Mouse (Mus musculus): ENCODE measurements around the gene Rassf3.

Gene Rassf3

DNA sequence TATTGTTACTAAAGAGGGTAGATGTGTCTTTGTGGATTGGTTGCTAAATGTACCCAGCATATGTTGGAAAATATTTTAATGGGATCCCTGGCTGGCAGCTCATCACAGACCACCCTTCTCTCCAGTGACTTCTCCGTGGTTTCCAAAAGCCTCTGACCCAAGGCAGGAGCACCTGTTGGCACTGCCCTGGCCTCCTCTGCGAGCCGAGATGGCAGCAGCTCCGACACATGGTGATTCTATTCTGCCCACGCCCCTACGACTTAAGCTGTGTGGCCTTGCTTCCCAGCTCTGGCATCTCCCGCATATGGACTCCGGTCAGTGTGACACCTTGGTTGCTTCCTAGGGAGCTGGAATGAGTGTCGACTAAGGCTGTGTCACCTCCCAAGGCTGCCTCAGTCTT is 73.0 kb downstream of the Rassf3 start:
- DNase-seq (ENCODE audit: low spot score in 2 of 2) = no peak

DNA sequence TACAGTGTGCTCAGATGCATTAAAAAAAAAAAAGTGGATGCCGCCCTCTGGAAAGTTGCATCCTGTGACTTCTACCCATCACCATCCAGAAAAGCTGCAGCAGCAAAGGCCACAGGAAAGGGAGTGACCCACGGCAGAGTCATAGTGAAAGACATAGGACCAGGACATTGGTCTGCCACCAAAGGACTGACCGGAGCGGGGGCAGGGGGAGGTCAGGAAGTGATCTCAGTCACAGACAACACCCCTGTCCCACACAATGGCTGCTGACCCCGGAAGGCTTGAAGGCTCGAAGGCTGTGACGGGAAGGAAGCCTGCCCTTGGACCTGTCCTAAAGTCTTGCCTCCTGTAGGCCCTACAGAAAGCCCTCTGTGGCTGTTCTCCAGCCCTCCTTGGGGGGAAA is 75.1 kb downstream of the Rassf3 start:
- DNase-seq (ENCODE audit: low spot score in 2 of 2) = no peak

DNA sequence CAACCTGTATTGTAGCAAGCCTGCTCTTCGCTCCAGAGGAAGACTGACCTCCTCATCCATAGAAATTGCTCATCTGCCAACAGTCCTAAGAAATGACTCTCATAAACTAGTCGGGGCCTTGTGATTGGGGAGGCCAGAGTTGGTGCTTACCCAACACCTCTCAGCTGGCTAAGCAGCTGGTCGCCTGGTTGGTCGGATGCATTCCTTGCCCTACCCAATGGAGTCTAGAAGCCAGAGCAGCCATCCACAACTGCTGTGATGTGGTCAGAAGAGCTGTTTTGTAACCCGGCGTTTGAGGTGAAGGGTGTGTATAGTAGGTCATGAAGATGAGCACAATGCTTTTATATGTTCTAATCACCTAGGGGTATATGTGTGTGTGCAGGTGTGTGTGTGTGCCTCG is 77.5 kb downstream of the Rassf3 start:
- no peak for DNase-seq (ENCODE audit: low spot score in 2 of 2)

DNA sequence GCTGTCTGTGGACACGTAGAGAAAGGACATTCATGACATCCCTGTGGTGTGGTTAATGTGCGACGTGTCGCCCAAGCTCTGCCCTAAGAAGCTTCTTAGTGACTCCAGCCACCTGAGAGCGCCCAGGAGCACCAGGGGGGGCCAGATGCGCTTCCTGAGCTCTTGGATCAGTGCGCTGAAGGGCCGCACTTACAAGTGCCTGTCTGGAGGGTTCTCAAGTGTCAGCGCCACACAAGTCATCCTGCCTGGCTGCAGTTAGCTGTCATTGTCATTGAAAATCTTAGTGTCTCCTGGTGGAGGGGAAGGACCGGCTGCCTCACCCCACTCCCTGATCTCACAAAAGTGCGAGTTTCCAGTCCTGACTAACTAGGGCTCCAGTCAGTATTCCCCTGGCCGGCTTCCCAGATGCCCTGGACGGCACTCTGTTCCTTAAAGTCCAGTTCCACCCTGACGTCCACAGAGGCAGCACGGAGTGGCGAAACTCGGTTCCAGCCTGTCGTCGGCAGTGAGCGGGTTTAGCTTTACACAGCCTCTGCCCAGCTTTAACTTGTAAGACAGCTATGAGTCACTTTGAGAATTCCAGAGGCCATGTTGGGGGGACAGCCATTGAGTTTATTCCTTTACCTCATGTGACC is 80.5 kb downstream of the Rassf3 start:
- DNase-seq (ENCODE audit: low spot score in 2 of 2) = no peak

DNA sequence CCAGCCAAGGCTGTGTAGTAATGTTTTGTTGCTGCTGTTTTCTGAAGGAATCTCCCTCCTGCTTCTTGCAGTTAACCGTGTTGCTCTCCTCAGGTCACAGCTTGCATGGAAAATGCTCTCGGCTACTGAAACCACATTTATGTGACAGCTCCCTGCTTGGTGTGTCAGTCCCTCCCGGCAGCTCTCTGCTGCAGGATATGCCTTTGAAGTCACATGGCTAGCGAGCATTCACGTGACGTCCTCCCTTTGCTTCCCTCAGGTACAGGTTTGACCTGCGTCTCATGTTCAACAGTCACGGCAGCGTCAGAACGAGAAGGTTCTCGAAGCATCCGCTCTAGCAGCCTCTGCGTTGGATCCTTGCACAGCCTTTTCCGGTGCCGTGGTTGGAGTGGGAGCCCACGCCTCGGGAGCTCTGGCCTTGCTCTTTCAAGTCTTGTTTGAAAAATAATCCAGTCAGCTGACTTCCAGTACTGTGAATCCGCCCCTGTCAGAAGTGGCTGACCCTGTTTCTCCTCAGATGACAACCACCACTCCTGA is 81.3 kb downstream of the Rassf3 start:
- no peak for DNase-seq (ENCODE audit: low spot score in 2 of 2)

DNA sequence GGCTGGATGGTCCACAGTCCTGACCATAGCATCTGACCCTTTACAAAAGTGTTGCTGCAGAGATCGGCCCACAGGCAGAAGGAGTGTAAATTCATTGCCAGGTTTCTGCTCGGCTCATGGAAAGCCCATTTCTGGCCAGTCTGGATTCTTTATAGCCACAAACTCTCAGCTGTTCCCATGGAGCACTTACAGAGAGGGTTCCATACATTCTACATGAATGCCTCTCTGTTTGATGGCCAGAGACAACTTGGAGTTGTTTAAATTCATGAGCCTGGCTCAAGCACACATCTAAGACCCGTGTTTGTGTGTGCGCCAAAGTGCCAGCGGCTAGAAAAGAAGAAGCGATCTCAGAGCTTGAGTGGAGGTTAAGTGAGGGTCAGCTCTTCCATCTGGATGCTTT is 81.9 kb downstream of the Rassf3 start:
- no peak for DNase-seq (ENCODE audit: low spot score in 2 of 2)

DNA sequence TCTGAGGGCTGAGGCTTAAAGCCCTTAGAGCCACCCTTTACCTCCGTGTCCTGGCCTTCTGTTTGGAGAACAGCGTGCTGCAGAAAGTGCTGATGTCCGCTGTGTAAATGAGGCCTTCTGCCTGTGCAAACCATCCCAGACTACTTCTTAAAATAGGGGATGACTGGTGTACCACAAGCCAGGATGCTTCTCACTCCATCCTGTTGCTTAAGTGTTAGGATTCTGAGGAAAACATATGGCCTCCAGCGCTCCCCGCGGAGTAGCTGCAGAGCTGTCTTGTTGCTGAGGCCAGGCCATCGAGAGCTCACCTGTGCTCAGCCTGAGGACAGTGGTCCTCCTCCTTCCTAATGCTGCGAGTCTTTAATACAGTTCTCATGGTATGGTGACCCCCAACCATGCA is 84.2 kb downstream of the Rassf3 start:
- DNase-seq (ENCODE audit: low spot score in 2 of 2) = no peak

DNA sequence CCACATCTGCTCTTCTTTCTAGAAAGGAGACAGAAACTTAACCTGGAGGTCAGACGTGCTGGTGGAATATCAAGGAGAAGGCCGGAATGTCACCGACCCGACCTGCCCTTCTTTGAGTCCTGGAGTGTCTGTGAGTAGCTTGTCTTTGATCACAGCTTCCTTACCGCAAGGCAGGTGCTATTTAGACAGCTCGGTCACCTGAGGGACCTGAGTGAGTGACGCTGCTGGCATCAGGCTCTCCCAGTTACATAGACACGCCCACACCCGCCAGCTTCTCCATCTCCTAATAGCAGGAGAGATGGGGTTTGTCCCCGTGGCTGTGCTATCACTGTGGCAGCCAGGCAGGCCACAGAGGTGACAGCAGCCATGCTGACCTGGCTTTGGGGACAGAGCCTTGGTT is 85.5 kb downstream of the Rassf3 start:
- DNase-seq (ENCODE audit: low spot score in 2 of 2) = no peak

DNA sequence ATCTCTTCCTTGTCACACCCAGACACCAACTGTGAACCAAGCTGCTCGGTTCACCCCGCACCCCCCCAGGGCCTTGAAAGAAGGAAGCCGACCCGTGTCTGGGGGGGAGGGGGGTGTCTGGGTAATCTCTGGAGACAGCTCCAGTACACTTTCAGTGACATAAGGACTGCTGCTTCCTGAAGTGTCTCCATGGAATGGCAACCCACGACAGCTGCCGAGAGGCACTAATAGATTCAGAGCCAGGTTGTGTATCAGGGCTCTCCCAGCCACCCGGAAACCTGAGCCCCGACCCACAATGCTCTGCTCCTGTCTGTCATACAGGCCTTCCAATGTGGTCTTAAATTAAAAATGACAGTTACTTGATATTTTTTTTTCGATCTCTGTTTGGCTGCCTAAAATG is 89.8 kb downstream of the Rassf3 start:
- no peak for DNase-seq (ENCODE audit: low spot score in 2 of 2)

DNA sequence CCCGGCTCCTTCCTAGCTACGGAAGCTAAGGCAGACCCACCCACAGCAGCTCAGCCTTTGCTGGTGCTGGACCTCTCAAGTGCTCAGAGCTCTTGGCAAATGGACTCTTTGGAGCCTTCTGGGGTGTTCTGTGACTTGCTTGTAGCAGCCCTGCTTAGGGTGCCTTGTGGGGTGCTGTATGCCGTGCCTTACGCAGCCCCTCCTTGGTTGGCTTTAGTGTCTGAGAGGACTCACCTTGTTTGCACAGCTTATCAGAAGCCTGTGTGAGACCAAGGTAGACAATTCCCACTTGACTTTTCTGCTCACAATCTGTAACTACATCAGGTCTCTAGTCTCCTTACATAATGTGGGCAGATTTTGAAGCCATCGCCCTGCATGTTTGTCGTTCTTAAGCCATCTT is 90.5 kb downstream of the Rassf3 start:
- no peak for DNase-seq (ENCODE audit: low spot score in 2 of 2)

DNA sequence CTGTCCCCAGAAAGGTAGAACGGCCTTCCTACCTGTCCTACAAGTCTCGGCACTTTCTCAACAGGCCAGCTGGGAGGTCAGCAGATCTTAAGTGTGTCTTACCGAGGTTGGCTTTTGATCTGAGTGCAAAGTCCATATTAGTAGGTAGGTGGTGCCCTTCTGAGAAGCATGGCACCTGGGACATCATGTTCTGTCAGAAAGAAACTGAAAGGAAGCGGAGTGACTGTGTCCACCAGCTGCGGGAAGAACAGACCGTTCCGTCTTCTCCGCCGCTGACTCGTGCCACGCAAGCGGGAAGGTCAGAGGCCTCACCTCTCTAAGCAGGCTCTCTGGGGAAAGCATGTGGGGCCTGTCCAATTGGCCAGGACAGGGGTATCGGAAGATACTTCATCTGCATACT is 91.4 kb downstream of the Rassf3 start:
- DNase-seq (ENCODE audit: low spot score in 2 of 2) = no peak

DNA sequence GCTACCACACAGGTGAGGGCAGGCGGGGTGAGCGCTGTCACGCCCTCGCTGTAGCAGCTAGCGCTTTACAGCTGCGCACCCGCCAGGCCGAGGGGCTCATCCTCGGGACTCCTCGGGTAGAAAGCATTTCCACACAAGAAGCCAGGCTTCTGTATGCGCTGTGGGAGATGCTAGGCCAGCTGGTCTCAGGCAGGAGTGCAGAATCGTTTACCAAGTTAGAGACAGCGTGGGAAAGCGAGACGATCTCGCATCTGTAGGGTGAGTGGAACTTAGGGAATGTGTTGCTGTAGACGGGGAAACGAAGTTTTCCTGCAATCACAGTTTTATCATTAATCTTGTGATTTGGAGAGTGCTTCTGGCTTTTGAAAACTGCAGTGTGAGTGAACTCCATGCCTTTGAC is 94.9 kb downstream of the Rassf3 start:
- DNase-seq (ENCODE audit: low spot score in 2 of 2) = no peak

DNA sequence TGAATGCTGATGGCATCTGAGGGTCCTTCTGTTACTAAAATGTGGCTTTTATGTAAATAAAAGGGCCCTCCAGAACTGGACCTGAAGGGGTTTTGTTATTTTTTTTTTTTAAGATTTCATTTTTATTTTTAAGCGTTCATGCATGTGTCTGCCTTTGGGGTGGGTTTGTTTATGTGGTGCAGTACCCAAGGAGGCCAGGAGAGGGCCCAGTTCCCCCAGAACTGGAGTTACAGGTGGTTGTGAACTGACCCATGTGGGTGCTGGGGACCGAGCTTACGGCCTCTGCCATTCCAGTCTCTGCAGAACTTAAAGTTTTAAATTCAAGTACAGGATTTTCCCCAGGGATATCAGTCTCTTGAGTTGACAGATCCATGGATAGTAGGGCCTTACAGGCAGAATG is 96.8 kb downstream of the Rassf3 start:
- DNase-seq (ENCODE audit: low spot score in 2 of 2) = no peak

DNA sequence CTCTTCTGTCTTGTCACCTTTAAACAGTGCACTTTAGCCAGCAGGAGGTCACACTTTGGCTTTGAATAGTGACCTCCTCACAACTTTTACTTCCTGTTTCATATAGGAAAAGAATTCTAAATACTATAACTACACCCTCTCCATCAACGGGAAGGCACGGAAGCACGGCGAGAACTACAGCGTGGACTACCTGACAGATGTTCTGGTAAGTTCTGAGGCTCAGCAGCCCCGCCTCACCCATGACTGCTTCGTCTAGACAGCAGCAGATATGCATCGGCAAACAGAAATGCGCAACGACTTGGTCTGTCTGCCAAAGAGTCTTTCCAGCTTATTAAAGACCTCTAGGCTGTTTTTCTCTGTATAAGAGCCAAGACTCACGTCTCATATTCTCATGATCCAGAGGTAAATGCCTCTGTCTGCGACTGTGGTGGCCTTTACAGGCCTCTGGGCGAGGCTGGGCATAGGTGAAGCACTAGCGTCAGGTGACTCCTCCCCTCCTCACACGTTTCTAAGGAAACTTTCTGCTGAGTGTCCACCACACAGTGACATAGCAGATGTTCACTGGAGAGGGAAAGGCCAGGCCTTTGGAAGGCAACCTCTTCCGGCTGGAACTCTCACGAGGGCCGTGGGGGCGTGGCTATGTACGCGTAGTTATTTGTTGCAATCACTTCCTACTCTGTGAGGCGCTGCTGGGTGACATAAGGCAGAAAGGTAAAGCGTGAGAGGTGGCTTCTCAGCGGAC is 99.4 kb downstream of the Rassf3 start:
- DNase-seq (ENCODE audit: low spot score in 2 of 2) = no peak

DNA sequence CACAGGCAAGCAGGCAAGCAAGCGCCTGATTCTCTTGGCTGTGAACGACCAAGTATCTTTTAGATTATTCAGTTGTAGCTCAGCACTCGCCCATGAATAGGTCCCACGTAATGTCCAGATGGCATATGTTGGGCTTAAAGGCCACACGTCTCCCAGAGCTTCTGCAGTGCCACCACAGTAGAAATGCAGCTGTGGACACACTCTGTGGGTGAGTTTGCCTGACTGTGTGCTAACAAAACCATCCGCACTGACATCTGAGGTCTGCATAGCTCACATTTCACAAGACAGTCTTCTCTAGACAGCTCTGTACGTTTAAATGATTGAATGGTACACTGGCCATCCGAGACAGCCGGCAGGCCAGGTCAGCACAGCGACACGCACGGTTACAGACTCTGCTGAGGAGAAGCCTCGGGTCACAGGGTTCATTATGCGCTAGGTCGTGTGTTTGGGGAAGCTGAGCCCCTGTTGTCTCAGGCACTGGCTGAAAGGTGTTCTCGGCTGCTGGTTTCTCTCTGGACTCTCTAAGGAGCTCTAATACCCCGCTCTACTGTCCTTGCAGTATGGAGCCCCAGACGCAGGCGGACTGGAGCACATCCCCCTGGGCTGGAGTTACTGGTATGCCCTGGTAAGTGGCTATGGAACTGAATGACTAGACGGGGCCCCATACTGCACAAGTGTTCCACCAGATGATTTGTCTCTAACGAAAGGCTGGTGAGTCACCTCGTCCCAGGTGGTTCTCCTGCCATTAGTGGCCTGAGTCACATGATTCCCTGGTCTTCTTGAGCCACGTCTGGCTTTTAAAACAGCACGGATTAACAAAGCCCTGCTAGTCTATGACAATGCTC is 100.3 kb downstream of the Rassf3 start:
- no peak for DNase-seq (ENCODE audit: low spot score in 2 of 2)

DNA sequence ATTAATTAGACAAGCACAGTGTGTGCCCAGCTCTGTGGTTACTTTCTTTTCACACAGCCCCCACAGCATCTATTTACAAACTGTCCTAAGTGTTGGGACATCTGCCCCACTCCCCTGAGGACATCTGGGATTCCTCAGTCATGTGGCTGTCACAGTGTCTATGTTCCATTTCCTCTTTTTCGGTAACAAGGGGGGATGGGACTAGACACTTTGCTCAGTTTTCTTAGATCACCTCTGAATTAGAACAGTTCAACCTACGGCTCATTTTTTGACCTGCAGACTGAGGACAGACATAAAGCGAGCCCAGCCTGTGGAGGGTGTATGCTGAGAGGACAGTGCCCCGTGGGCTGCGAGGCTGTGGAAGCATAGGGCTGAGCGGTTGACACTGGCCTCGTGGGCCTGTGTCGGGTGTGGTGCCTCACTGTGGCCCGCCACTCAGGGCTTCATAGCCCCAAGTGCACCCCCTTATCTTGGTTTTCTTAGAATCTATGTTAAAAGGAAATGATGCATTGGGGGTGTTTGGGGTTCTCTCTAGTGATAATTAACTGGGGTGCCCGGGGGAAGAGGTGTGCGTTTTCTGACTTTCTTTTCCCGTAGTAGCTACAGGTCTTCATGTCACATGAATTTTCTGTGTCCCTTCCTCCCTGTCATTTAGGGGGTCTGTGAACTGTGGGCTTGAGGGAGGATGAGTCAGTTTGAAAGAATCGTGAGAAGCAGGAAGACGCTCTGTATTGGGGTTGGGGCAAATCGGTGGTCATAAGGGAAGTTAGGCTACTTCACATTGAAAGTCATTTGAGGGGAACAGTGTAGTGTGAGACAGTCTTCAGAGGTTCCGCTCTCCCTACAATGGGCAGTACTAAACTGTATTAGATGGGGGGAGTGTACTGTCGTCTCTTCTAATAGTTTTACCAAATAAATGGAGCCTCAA is 101.2 kb downstream of the Rassf3 start:
- no peak for DNase-seq (ENCODE audit: low spot score in 2 of 2)

DNA sequence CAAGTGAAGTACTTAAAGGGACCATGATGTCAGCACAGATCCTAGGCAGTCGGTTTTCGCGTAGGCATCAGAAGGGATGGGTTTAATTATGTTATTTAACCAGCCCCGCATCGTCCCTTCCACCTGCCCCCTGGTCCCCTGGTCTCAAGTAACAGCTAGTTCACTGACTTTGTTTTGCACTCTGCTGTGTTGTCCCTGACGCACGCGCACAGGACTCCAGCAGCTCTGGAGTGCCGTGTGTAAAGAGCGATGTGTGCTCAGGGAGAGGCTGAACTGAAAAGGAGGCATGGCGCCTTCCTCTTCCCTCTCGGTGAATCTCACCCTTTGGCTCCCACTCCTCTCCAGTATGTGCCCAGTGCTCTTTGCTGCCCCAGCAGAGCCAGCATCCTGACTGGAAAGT is 102.1 kb downstream of the Rassf3 start:
- no peak for DNase-seq (ENCODE audit: low spot score in 2 of 2)

DNA sequence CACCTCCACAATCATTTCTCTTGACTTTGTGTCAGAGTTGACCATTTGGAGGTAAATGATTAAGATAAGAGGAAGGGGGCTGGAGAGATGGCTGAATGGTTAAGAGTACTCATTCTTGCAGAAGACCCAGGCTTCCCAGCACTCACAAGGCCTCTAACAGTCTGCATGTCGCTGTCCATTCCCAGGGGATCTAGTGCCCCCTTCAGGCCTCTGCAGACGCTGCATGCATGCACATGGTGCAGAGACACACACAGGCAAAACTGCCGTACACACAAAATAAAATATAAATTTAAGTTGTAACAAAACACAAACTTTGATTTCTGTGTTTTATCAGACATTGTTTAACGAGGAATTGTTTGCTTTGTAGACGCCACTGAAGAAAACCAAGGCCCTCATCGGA is 105.4 kb downstream of the Rassf3 start:
- no peak for DNase-seq (ENCODE audit: low spot score in 2 of 2)

DNA sequence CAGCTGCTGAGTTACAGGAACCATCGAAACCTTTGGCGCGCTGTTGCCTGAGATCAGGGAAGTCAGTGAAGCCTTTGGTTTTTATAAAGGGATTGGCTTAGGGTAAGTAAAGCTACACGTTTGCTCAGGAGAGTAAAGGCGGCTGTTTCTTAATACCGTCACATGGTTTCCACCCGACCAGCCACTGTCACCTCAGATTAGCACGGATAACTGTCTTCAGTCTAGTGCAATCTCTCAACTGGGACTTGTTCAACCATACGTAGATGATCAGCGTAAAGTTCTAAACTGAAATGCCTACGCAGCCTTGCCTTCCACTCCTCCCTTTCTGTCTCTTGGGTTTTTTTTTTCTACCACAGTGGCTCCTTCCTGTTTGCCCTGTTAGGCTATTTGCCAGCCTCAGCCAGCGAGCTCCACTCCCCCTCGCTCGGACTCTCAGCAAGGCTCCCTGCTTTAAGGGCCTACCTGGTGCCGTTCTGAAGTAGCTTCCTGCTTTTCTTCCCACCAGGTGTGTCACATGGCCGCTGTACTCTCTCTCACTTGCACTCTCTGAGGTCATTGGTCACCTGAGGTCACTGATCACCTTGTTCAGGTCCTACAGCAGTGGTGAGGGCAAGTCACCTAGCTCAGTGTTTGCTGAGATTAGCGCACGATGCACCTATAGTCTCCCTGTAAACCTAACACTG is 107.2 kb downstream of the Rassf3 start:
- DNase-seq (ENCODE audit: low spot score in 2 of 2) = no peak

DNA sequence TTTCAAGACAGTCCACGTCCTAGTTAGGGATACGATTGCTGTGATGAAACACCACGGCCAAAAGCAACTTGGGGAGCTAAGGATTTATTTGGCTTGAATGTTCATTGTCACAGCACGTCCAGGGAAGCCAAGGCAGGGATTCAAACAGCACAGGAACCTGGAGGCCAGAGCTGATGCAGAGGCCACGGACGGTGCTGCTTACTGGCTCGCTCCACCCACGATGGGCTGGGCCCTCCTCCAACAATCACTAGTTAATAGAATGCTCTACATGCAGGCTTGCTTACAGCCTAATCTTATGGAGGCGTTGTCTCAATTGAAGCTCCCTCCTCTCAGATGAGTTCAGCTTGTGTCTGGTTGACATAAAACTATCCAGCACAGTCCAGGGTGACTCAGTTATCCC is 108.4 kb downstream of the Rassf3 start:
- no peak for DNase-seq (ENCODE audit: low spot score in 2 of 2)

DNA sequence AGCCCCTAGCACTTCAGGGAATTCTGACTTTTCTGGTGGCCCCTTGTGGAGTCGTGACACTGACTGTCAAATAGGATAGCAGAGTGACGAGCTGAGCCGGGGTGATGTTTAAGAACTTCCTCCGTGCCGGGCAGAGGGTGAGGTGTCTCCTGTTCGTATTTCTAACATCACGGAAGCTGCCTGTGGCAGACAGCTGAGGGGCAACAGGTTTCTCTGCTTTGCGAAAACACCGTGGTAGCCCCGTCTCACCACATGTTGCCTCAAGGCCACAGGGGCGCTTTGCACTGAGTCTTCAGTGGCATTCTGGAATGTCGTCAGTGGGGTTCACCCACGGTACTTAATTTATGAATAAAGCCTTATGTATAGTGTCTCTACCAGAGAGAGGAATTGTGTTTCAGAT is 108.9 kb downstream of the Rassf3 start:
- DNase-seq (ENCODE audit: low spot score in 2 of 2) = no peak

Measured in frontal cortex, postnatal 25 days (tissue).